Mouse (Mus musculus) hindlimb bud, embryonic 11.5 days (tissue): Measurements from ENCODE around the gene Cdh13.

Source experiments
- DNase-seq: peaks from one replicate; pipeline ENCODE4 v3.0.0-alpha.2; 2012; ENCODE audit warnings: low read depth, low spot score; ENCODE audit errors: extremely low spot score

Gene Cdh13

DNA sequence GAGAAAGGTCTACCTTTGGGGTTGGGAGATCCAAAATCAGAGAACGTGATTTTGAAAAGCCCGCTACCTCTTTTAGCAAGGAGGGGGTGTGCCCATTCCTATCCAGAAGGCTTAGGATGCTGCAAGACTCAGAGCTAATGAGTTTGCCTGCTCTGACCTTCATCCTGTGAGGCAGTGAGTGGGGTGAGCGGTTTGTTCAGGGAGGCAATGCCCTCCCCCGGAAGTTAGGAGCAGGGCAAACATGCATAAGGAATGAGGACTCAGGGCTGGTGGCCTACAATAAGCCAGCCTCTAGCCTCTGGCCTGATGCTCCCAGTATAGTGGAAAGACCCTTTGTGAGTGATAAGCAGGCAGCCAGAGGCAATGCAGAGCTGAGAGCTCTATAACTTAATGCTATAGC lies 269.3 kb downstream of the Cdh13 start:
- DNase-seq, result no peak

DNA sequence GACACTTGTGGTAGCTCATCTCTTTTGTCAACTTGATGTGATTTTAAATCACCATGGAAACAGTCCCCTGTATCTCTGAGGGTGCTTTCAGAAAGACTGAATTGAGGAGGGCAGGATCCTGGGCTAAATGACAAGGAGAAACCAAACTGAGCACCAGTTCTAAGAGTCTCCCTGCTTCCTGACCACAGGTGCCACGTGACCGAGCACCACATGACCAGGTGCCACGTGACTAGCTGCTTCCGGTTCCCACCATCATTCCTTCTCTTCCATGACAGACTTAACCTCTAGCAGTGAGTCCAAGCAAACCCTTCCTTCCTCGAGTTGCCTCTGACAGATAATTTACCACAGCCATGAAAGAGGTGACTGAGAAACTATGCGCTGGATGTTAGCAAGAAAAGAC lies 280.5 kb downstream of the Cdh13 start:
- DNase-seq, result no peak

DNA sequence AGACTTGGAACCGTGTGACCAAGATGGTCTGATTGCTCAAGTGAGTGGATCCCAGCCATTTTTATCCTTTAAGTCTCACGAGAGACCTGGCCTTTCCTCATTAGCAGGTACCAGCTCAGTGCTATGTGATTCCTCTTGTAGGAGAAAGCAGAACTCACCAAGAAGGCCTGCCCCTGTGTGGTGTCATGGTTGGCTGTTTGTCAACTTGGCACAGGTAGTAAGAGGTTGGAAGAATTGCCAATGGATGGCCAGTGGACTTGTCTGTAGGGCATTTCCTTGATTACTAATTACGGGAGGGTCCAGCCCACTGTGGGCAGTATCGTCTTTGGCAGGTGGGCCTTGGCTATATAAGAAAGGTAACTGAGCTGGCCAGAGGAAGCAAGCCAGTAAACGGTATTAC lies 281.7 kb downstream of the Cdh13 start:
- DNase-seq, result no peak

DNA sequence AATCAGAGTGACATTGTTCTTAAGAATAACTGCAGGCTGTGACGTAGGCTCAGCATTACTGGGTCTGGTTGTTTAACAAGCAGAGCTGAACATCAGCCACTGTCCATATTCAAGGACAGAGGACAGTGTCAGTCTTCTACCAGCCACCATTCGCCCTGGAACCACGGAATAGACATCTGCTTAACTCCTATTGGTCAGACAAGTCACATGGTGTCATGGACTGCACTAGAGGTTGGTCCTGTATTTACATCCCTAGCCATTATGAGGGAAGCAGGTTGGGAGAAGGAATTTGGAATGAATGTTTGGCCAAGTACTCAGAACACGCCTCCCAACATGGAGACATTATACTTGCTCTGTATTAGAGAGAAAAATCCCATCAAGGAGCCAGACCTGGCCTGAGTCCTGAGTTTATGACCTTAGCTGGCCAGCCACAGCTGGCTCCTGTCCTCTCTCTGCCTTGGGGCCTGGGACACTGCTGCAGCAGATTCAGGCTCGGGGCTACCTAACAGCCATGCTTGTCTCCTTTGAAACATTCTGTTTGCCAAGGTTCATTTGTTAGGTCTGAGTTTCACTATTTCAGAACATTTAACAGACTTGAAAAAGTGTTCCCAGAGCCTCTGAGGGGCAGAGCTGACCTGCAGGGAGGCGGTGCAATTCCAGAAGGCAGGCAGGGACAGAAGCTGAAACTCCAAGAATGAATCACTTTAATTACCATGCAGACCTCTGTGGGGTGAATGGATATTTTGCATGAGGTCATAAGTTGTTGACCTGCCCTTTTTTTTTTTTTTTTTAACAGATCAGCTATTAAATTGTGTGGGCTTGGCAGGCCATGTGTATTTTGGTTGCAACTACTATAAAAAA lies 282.6 kb downstream of the Cdh13 start:
- DNase-seq, result no peak

DNA sequence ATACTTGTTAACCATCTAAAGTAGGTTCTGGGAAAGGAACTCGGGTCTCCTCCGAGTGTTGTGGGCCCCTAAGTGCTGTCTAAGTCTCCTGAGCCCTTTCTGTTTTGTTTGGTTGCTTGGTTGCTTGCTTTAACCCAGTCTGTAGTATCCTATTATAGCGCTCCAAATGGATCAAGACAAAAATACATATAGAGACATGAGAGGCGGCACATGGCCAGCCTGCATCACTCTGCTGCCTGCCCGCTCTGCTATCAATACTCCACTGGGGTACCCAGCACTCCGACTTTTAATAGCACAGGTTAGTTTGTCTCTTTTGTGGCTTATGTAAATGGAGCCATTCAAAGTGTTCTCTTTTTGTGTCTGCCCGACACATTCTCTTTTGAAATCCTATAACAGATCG lies 285.8 kb downstream of the Cdh13 start:
- DNase-seq, result no peak

GRCm38 (mm10) chr8:118581256-118581655 lies 297.7 kb downstream of the Cdh13 start:
- no peak for DNase-seq

GRCm38 (mm10) chr8:118582185-118582584 lies 298.7 kb downstream of the Cdh13 start:
- DNase-seq, result no peak

DNA sequence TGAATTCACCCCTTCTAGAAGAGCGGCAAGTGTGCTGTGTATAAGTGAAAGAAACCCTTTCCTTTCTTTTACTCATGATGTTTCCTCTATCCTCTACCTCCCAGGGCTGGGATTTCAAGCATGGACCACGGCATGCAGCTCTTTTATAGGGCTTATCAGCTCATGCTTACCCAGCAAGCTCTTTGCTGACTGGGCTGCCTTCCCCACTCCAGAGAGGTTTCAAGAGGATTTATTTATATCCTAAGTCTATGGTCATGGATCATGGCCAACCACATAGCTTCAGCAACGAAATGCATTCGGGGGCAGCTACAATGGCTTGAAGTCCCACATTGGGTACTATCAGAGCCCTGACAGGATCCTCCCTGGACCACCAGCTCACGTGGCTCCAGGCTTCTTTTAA lies 304.4 kb downstream of the Cdh13 start:
- DNase-seq, result no peak

GRCm38 (mm10) chr8:118596816-118597215 lies 313.3 kb downstream of the Cdh13 start:
- no peak for DNase-seq

DNA sequence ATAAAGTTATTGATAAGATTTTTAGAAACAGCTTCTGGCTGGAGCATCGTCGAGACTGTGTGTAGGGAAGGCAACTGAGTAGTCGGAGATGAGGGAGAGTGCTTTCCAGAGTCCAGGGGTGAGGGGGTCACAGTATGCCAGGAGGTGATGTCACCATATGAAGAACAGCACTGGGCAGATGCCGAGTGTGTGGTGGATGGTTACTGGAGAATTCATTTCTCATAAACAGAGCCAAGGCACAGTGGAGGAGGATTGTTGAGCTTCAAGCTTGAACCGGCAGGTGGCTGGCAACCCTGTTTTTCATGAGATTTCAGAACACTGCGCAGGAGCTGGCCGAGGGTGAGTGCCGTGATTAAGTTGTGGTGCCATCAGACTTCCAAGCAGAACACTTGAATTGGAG lies 317.8 kb downstream of the Cdh13 start:
- DNase-seq, result no peak

DNA sequence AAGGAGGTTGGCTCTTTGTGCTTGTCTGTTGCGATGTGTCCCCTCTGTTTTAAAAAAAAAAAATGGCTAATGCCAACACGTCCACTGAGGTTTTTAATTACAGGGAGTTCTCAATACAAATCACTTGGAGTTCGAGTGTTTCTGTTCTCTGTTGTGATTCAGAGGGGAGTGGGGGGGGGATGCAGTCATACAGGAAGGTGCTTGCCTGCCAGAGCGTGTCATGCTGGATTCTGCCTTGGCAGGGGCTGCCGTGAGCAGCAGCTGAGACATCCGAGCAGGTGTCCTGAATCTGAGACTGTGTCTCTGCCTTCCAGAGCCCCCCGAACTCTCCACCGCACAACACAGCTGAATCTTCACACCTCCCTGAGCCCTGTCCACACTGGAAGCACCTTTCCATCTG lies 318.5 kb downstream of the Cdh13 start:
- no peak for DNase-seq

- DNase-seq, result no peak
Measured at GRCm38 (mm10) chr8:118611551-118611950, 328.0 kb downstream of the Cdh13 start.

GRCm38 (mm10) chr8:118618195-118618594 lies 334.7 kb downstream of the Cdh13 start:
- no peak for DNase-seq

DNA sequence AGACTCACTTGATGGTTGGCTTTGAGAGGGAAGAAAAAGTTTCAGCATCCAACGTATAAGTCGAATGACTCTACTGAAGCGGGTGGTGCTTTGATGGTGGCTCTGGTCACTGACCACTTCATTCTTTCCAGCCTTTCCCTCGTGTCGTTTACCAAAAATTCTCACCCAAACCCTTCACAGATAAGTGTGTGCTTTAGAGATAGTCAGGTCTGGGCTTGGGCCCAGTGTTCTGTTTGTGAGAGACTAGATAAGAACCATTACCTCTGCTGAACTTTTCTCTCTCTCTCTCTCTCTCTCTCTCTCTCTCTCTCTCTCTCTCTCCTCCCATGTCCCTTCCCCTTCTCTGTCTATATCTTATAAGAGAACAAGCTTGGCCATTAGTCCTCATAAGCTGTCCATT lies 342.9 kb downstream of the Cdh13 start:
- DNase-seq, result no peak

- DNase-seq, result no peak
Measured at GRCm38 (mm10) chr8:118627737-118628136, 344.2 kb downstream of the Cdh13 start.

- DNase-seq, result no peak
Measured at GRCm38 (mm10) chr8:118628702-118629101, 345.2 kb downstream of the Cdh13 start.

DNA sequence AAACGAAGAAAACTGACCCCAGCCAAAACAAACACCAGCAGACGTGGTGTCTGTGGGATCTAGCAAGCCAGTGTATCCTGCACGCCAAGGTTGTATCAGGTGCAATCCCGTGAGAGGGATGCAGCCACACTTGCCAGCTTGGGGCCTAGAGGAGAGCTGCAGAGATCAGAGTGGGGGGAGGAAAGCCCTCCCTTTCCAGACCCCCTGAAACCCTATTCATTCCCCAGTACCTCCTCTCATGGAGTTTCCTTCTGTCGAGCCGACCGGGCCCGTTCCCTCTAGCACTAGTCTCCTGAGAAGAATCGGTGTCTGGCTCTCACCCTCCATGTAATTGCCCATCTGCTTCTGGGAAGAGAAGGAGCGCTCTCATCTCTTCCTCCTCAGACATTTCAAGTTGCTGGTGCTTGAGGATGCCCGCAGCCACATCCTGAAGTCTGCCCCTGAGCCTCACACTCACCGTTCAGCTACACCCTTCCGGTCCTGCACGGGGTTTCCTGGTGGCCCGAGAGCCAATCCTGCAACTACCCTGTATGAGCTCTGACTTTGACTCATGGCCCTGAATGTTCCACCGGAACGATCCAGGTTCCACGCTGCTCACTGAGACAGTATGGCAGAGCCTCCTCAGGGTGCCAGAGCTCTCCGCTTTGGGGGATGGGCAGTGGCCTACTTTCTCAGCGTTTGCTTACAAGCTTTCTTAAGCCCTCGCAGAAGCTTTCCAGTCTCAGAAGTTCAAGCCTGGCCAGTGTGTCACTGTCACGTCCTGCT lies 351.9 kb downstream of the Cdh13 start:
- DNase-seq, result no peak

DNA sequence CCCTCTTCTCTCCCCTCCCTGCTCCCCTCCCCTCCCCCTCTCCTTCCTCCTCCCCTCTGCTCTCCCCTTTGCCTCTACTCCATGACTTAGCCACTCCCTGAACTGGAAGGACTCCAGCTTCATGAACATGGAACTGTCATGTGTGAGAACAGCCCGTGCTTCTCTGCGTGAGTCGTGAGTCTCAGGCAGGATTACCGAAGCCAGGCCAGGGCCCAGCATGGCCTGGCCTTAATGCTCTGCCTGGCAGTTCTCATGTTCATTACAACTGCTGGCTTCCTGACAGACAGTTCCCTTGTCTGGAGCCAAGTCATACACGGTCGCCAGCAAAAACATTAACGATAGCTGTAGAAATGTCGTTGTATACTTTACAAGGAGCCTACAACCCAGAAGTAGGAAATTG lies 356.1 kb downstream of the Cdh13 start:
- no peak for DNase-seq

DNA sequence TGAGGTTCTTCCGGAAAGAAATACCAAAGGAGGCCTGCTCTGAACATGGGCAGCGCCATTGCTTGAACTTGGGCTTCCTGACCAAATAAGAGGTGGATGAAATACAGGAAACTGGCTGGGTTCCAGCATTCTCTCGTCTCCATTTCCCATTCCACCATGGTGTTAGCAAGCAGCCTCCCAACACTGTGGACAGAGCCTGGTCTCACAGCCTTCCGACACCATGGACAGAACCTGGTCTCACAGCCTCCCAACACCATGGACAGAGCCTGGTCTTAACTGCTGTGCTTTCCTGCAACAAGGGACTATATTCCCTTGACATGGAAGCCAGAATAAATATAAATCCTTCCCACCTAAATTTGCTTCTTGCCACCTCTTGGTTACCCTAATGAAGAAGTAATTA lies 358.3 kb downstream of the Cdh13 start:
- no peak for DNase-seq

DNA sequence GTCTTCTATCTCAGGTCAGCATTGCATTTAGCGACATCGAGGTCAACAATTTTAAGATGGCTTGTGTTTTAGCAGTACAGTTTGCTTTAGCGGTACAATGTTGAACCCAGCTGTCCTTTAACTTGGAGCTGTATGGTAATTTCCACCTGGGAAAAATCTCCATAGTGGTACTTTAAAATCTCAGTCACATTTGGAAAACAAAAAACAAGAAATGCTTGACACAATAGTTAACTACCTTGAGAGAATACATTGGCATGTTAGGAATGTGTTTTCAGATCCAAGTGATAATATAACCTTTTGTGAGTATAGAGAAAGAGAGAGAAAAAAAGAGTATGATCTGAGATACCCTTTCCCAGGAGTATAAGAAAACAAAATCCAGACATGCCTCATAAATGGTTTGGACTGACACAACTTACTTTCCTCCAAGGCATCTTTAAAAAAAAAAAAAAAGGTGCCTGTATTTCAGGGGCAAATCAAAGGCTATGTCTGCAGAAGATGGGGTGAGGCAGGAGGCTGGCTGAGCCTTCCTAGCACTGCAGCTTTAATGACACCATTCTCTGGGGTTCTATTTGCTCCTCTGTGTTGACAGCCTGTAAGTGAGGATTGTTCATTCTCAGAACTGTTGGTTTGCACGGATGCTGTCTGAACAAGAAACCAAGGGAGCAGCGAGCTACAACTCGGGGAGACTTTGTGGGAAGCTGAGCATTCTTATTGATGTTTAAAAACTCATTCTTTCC lies 365.4 kb downstream of the Cdh13 start:
- DNase-seq, result no peak

- no peak for DNase-seq
Measured at GRCm38 (mm10) chr8:118649981-118650380, 366.4 kb downstream of the Cdh13 start.
